Mouse (Mus musculus): ENCODE data around the gene Ulk1. TPM values are rescaled to one million over a fixed set of nuclear protein-coding genes. Genes with fewer than 3 reads are reported as not detected.

Gene Ulk1
- polyA plus RNA-seq, 1 experiment from 2014 or later: 8.1 TPM

DNA sequence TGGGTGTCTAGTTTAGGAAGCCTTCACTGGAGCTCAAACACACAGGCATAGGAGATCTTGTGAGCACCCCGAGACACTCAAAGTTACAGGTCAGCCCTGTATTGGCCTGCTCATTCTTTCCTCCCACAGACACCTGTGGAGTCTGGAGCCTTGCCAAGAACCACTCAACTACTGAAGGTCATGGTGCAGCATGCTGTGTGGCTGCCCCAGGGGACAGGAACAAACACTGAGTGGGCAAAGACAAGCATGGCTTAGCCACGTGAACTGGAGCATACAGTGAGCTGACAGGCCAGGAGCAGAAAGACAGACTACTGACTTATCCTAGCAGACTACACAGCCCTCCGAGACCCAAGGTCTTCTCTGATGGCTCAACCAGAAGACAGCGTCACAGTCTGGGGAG, 12.2 kb downstream of the Ulk1 start:
- H3K4me3 ChIP-seq (ENCODE audit: low read depth, low read length): no peak overlapping the region
- no peak for TF ChIP-seq EP300 (IDR thresholded peaks at IDR 0.05; ENCODE audit: low read depth)
- TF ChIP-seq CTCF (IDR thresholded peaks at IDR 0.05; ENCODE audit: low read depth): no peak
- peaks cover 35% of the 10 kb centered on the region for H3K4me1 ChIP-seq (ENCODE audit: insufficient read depth)
- 0 out of 2 replicates have a peak overlapping the region, but pooled peaks have one; percentile 22 for H3K9ac ChIP-seq (replicated peaks)
- ATAC-seq: peak; percentile 80
- H3K4me2 ChIP-seq (ENCODE audit: low read depth, low read length): no peak overlapping the region
- no peaks in the 10 kb centered on the region for H3K27me3 ChIP-seq (ENCODE audit: insufficient read depth, low read length)
- peaks cover 88% of the 10 kb centered on the region for H3K36me3 ChIP-seq (replicated peaks; ENCODE audit: insufficient read depth, low read length)
- 58% methylated on average over 4 of the region's 4 CpGs for WGBS (ENCODE audit: insufficient replicate concordance)
- peak overlapping the region; percentile 85 for H3K27ac ChIP-seq (ENCODE audit: low read depth)
- DNase-seq: peak; percentile 78
- no peaks in the 10 kb centered on the region for H3K9me3 ChIP-seq (ENCODE audit: low read length)

GRCm38 (mm10) chr5:110794363-110794762, 15.5 kb downstream of the Ulk1 start:
- 94% methylated on average over 7 of the region's 7 CpGs for WGBS (ENCODE audit: insufficient replicate concordance)
- Histone ChIP-seq H3K27me3 (ENCODE audit: insufficient read depth, low read length) (no peaks in the 10 kb centered on the region), H3K4me2 (ENCODE audit: low read depth, low read length) (no peak overlapping the region), H3K9ac (replicated peaks) (no peak overlapping the region), H3K4me3 (ENCODE audit: low read depth, low read length) (no peak overlapping the region), H3K27ac (ENCODE audit: low read depth) (no peak overlapping the region), H3K9me3 (ENCODE audit: low read length) (no peaks in the 10 kb centered on the region), H3K4me1 (ENCODE audit: insufficient read depth) (peaks cover 10% of the 10 kb centered on the region), H3K36me3 (replicated peaks; ENCODE audit: insufficient read depth, low read length) (peaks cover 93% of the 10 kb centered on the region)
- no peak for TF ChIP-seq EP300 (IDR thresholded peaks at IDR 0.05; ENCODE audit: low read depth)
- TF ChIP-seq CTCF (IDR thresholded peaks at IDR 0.05; ENCODE audit: low read depth): no peak
- DNase-seq: no peak
- ATAC-seq: no peak

DNA sequence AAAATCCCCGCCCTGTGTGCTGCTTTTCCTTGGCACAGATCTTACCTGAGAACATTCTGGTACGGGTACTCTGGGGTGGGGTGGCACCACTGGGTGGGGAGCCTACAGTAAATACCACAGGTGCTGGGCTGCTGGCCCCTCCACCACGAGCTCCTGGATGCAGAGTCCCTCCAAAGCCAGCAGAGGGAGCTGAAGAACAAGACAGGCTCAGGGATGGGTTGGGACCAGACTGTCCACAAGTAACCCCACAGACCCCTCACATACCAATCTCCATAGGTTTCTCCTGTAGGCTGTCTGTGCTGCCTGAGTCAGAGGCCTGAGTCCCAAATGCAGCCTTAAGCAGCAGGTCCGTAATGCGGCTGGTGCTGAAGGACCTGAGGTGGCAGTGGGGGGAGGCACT, 21.2 kb downstream of the Ulk1 start:
- Histone ChIP-seq H3K4me1 (ENCODE audit: insufficient read depth) (peaks cover 14% of the 10 kb centered on the region), H3K27me3 (ENCODE audit: insufficient read depth, low read length) (no peaks in the 10 kb centered on the region), H3K9me3 (ENCODE audit: low read length) (no peaks in the 10 kb centered on the region), H3K4me3 (ENCODE audit: low read depth, low read length) (no peak overlapping the region), H3K27ac (ENCODE audit: low read depth) (0 out of 2 replicates have a peak overlapping the region, but pooled peaks have one; percentile 48), H3K36me3 (replicated peaks; ENCODE audit: insufficient read depth, low read length) (peaks cover 87% of the 10 kb centered on the region), H3K4me2 (ENCODE audit: low read depth, low read length) (no peak overlapping the region), H3K9ac (replicated peaks) (no peak overlapping the region)
- peak; percentile 82 for TF ChIP-seq CTCF (IDR thresholded peaks at IDR 0.05; ENCODE audit: low read depth)
- TF ChIP-seq EP300 (IDR thresholded peaks at IDR 0.05; ENCODE audit: low read depth): no peak
- peak; percentile 53 for DNase-seq
- ATAC-seq: peak; percentile 44
- WGBS (ENCODE audit: insufficient replicate concordance): 66% methylated on average over 5 of the region's 5 CpGs

GRCm38 (mm10) chr5:110786081-110786835, 23.6 kb downstream of the Ulk1 start:
- ATAC-seq (peak; percentile 66), DNase-seq (peak; percentile 61)
- Histone ChIP-seq H3K27ac (ENCODE audit: low read depth) (no peak overlapping the region), H3K27me3 (ENCODE audit: insufficient read depth, low read length) (no peaks in the 10 kb centered on the region), H3K9ac (replicated peaks) (no peak overlapping the region), H3K4me1 (ENCODE audit: insufficient read depth) (peaks cover 21% of the 10 kb centered on the region), H3K9me3 (ENCODE audit: low read length) (no peaks in the 10 kb centered on the region), H3K4me2 (ENCODE audit: low read depth, low read length) (no peak overlapping the region), H3K4me3 (ENCODE audit: low read depth, low read length) (no peak overlapping the region), H3K36me3 (replicated peaks; ENCODE audit: insufficient read depth, low read length) (peaks cover 63% of the 10 kb centered on the region)
- TF ChIP-seq EP300 (IDR thresholded peaks at IDR 0.05; ENCODE audit: low read depth): no peak
- peak; percentile 65 for TF ChIP-seq CTCF (IDR thresholded peaks at IDR 0.05; ENCODE audit: low read depth)
- 65% methylated on average over 11 of the region's 11 CpGs for WGBS (ENCODE audit: insufficient replicate concordance)

GRCm38 (mm10) chr5:110783150-110783549, 26.7 kb downstream of the Ulk1 start:
- Histone ChIP-seq H3K27ac (ENCODE audit: low read depth) (no peak overlapping the region), H3K9ac (replicated peaks) (no peak overlapping the region), H3K27me3 (ENCODE audit: insufficient read depth, low read length) (no peaks in the 10 kb centered on the region), H3K9me3 (ENCODE audit: low read length) (no peaks in the 10 kb centered on the region), H3K4me2 (ENCODE audit: low read depth, low read length) (no peak overlapping the region), H3K36me3 (replicated peaks; ENCODE audit: insufficient read depth, low read length) (peaks cover 37% of the 10 kb centered on the region), H3K4me1 (ENCODE audit: insufficient read depth) (peaks cover 39% of the 10 kb centered on the region), H3K4me3 (ENCODE audit: low read depth, low read length) (no peak overlapping the region)
- WGBS (ENCODE audit: insufficient replicate concordance): 73% methylated on average over 8 of the region's 8 CpGs
- DNase-seq: no peak
- ATAC-seq: no peak
- TF ChIP-seq EP300 (IDR thresholded peaks at IDR 0.05; ENCODE audit: low read depth) (no peak), CTCF (IDR thresholded peaks at IDR 0.05; ENCODE audit: low read depth) (no peak)

DNA sequence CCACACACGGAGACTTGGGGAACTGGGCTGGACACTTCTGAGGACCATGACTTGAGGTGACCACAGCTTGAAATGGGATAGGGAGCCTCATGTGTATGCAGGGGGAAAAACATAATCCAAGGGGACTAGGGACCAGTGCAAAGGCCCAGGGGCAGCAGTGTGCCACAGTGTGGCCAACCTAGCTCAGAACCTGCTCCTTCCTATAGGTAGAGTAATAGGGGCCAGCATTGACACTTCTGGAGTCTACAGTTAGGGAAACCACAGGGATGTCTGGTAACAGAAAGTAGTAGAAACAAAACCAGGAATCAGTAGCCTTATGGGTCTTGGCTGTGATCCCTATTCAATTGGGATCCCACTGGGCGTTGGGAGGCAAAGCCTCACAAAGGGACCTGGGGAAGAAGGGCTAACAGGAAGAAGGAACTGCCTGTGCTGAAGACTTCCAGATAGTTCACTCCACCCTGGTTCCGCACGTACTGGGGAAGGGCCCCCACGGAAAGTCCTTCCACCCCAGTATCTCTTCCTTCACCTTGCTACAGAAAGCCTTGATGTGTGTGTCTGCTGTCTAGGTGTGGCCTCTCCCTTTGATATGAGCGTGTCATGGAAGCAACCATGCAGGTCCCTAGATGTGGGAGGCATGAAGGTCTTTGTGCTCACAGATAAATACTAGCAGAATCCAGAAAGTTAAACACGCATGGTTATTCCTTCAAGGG, 28.2 kb downstream of the Ulk1 start:
- peak; percentile 66 for ATAC-seq
- Histone ChIP-seq H3K9me3 (ENCODE audit: low read length) (no peaks in the 10 kb centered on the region), H3K27ac (ENCODE audit: low read depth) (peak overlapping the region; percentile 79), H3K27me3 (ENCODE audit: insufficient read depth, low read length) (no peaks in the 10 kb centered on the region), H3K9ac (replicated peaks) (0 out of 2 replicates have a peak overlapping the region, but pooled peaks have one; percentile 9), H3K4me2 (ENCODE audit: low read depth, low read length) (peak overlapping the region; percentile 39), H3K36me3 (replicated peaks; ENCODE audit: insufficient read depth, low read length) (peaks cover 32% of the 10 kb centered on the region), H3K4me3 (ENCODE audit: low read depth, low read length) (no peak overlapping the region), H3K4me1 (ENCODE audit: insufficient read depth) (peaks cover 28% of the 10 kb centered on the region)
- DNase-seq: peak; percentile 45
- TF ChIP-seq EP300 (IDR thresholded peaks at IDR 0.05; ENCODE audit: low read depth) (peak; percentile 55; the same call in 1 of the 2 replicates), CTCF (IDR thresholded peaks at IDR 0.05; ENCODE audit: low read depth) (no peak)
- WGBS (ENCODE audit: insufficient replicate concordance): 46% methylated on average over 7 of the region's 7 CpGs
